Mouse (Mus musculus): ENCODE measurements around the gene Cnep1r1. TPM values are rescaled to one million over a fixed set of nuclear protein-coding genes. Genes with fewer than 3 reads are reported as not detected.
A peak's percentile ranks its signal among the peaks of the same experiment; 100 is the strongest.

The Cnep1r1 gene
- 10 to 100 TPM; 16.3 to 64.2 (median 41.8) TPM for total RNA-seq (2018; cell fraction: chromatin; rRNA removed)
- 10 to 100 TPM; 28.4 to 38.7 (median 34.9) TPM for total RNA-seq (2018; cell fraction: cytosol; rRNA removed)
- total RNA-seq (2018; cell fraction: nucleus; rRNA removed) = 10 to 100 TPM; 18.3 to 71.2 (median 47.5) TPM
- polyA plus RNA-seq (2018) = 35.1 to 43.4 TPM (median 37.8 TPM) in 3 replicates

GRCm38 (mm10) chr8:88118456-88119036, at the start of gene Cnep1r1:
TSS of gene Cnep1r1 (plus strand) at chr8:88118769.
- WGBS (ENCODE audit: missing documents) = under 1% methylated on average over 49 of the region's 49 CpGs
- peak within 1 kb of the TSS; percentile 92 for H3K4me3 ChIP-seq (ENCODE audit: inconsistent target)
- peaks cover 11% of the 10 kb centered on the region for H3K36me3 ChIP-seq (ENCODE audit: inconsistent target)
- H3K27ac ChIP-seq = peak within 1 kb of the TSS; percentile 24; the same call in 1 of the 2 replicates
- peaks cover 47% of the 10 kb centered on the region for H3K79me2 ChIP-seq (ENCODE audit: inconsistent target)

DNA sequence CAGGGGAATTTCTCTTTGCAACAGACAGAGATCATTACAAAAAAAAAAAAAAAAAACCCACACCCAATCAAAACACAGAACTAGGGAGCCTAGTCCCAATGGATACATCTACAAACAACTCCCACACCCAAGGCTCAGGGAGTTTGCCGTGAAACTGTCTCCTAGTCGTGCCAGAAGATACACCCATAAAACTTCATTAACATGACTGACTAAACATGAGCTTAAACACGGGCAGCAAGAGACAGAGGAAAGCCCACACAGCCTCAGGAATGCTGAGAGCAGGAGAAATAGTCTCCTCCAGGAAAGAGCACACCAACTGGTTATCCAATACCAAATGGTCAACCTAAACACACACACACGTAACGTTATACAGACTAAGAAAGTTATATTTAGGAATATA, 36.4 kb upstream of the Cnep1r1 start:
- Histone ChIP-seq H3K27ac (no peak overlapping the region), H3K4me3 (ENCODE audit: inconsistent target) (no peak overlapping the region), H3K79me2 (ENCODE audit: inconsistent target) (no peaks in the 10 kb centered on the region), H3K36me3 (ENCODE audit: inconsistent target) (no peaks in the 10 kb centered on the region)
- WGBS (ENCODE audit: missing documents) = 91% methylated on average over 5 of the region's 5 CpGs

GRCm38 (mm10) chr8:88088006-88088405, 30.6 kb upstream of the Cnep1r1 start:
- Histone ChIP-seq H3K36me3 (ENCODE audit: inconsistent target) (no peaks in the 10 kb centered on the region), H3K79me2 (ENCODE audit: inconsistent target) (no peaks in the 10 kb centered on the region), H3K27ac (no peak overlapping the region), H3K4me3 (ENCODE audit: inconsistent target) (no peak overlapping the region)

DNA sequence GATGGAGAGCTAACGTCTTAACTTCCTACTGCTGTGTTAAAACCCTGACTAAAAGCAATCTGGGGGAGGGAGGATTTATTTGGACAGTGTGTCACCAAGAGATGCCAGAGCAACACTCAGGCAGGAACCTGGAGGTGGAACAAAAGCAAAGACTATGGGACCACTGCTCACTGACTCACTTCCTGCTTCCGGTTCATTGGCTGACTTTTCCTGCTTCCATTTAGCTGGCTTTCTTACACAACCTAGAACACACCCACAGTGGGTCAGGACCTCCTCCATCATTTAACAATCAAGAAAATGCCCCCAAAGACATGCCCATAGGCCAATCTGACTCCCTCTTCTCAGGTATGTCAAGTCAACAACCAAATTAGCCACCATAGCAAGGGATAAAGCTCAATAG, 26.9 kb upstream of the Cnep1r1 start:
- WGBS (ENCODE audit: missing documents) = 76% methylated on average over 2 of the region's 2 CpGs
- no peak overlapping the region for H3K27ac ChIP-seq
- no peaks in the 10 kb centered on the region for H3K79me2 ChIP-seq (ENCODE audit: inconsistent target)
- no peaks in the 10 kb centered on the region for H3K36me3 ChIP-seq (ENCODE audit: inconsistent target)
- no peak overlapping the region for H3K4me3 ChIP-seq (ENCODE audit: inconsistent target)

GRCm38 (mm10) chr8:88093367-88093766, 25.2 kb upstream of the Cnep1r1 start:
- no peaks in the 10 kb centered on the region for H3K79me2 ChIP-seq (ENCODE audit: inconsistent target)
- no peak overlapping the region for H3K4me3 ChIP-seq (ENCODE audit: inconsistent target)
- 97% methylated on average over 4 of the region's 4 CpGs for WGBS (ENCODE audit: missing documents)
- no peaks in the 10 kb centered on the region for H3K36me3 ChIP-seq (ENCODE audit: inconsistent target)
- no peak overlapping the region for H3K27ac ChIP-seq

GRCm38 (mm10) chr8:88098856-88099255, 19.7 kb upstream of the Cnep1r1 start:
- 80% methylated on average over 4 of the region's 4 CpGs for WGBS (ENCODE audit: missing documents)
- Histone ChIP-seq H3K79me2 (ENCODE audit: inconsistent target) (no peaks in the 10 kb centered on the region), H3K4me3 (ENCODE audit: inconsistent target) (no peak overlapping the region)

GRCm38 (mm10) chr8:88099526-88099925, 19.0 kb upstream of the Cnep1r1 start:
- Histone ChIP-seq H3K4me3 (ENCODE audit: inconsistent target) (no peak overlapping the region), H3K79me2 (ENCODE audit: inconsistent target) (no peaks in the 10 kb centered on the region), H3K27ac (no peak overlapping the region), H3K36me3 (ENCODE audit: inconsistent target) (no peaks in the 10 kb centered on the region)
- 0% methylated on average over 1 of the region's 1 CpGs for whole genome bisulfite sequencing (ENCODE audit: missing documents)

More at GRCm38 (mm10) chr8:88098856-88099255, 19.7 kb upstream of the Cnep1r1 start:
- H3K36me3 ChIP-seq (ENCODE audit: inconsistent target) = no peaks in the 10 kb centered on the region
- H3K27ac ChIP-seq = no peak overlapping the region

DNA sequence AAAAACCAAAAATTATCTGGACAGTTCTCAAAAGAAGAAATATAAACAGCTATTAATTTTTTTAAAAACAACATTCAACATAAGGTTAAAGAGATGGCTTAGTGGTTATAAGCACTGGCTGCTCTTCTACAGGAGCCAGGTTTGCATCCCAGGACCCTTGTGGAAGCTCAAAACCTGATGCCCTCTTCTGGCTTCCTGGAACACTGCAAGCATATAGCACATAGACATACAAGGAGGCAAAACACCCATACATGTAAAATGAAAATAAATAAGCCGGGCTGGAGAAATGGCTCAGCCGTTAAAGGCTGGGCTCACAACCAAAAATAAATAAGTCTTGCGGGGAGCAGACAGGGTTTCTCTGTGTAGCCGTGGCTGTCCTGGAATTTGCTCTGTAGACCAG, 9.3 kb upstream of the Cnep1r1 start:
- H3K27ac ChIP-seq = no peak overlapping the region
- H3K36me3 ChIP-seq (ENCODE audit: inconsistent target) = no peaks in the 10 kb centered on the region
- no peaks in the 10 kb centered on the region for H3K79me2 ChIP-seq (ENCODE audit: inconsistent target)
- no peak overlapping the region for H3K4me3 ChIP-seq (ENCODE audit: inconsistent target)
- WGBS (ENCODE audit: missing documents) = 95% methylated on average over 4 of the region's 4 CpGs

DNA sequence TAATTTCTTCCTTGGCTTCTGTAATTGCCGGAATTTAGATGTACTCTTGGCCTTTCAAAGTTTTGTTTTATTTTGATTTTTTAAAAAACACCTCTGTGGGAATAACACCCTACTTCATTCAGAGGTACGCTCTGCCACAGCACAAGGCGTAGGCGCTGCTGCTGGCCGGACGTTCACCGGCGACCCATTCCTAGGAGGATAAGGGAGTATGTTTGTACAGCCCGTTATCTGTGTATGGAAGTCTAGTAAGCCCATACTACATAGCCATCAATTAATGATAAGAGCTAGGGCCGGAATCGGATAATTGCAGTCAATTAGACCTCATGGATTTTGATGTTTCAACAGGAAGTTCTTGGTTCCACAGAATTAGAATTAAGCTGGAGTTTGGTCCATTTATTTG, 507 bp downstream of the Cnep1r1 start:
- Histone ChIP-seq H3K27ac (peak overlapping the region; percentile 24; the same call in 1 of the 2 replicates), H3K79me2 (ENCODE audit: inconsistent target) (peaks cover 53% of the 10 kb centered on the region), H3K4me3 (ENCODE audit: inconsistent target) (peak overlapping the region; percentile 92), H3K36me3 (ENCODE audit: inconsistent target) (peaks cover 13% of the 10 kb centered on the region)
- 2% methylated on average over 11 of the region's 11 CpGs for WGBS (ENCODE audit: missing documents)

- Histone ChIP-seq H3K4me3 (ENCODE audit: inconsistent target) (no peak overlapping the region), H3K27ac (no peak overlapping the region), H3K79me2 (ENCODE audit: inconsistent target) (peaks cover 45% of the 10 kb centered on the region), H3K36me3 (ENCODE audit: inconsistent target) (peaks cover 24% of the 10 kb centered on the region)
- WGBS (ENCODE audit: missing documents) = 96% methylated on average over 2 of the region's 2 CpGs
Measured at GRCm38 (mm10) chr8:88124850-88125249, 6.3 kb downstream of the Cnep1r1 start.

DNA sequence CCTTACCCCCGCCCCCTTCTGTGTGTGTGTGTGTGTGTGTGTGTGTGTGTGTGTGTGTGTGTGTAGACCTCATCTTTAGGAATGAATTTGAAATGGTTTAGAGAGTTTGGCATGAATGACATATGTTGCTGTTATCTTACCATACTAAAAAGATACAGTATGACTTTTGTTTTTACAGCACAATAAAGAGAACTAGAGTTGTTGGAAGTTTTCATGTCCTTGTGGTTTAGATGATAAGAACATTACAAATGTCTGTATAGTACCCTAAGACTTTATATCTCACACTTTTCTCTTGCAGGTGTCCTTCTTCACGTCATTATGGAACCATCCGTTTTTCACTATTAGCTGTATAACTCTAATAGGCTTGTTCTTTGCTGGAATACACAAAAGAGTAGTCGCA, 10.8 kb downstream of the Cnep1r1 start:
- Histone ChIP-seq H3K79me2 (ENCODE audit: inconsistent target) (no peaks in the 10 kb centered on the region; the same call in 1 of the 2 replicates), H3K4me3 (ENCODE audit: inconsistent target) (no peak overlapping the region), H3K36me3 (ENCODE audit: inconsistent target) (peaks cover 54% of the 10 kb centered on the region), H3K27ac (no peak overlapping the region)
- 98% methylated on average over 3 of the region's 4 CpGs for WGBS (ENCODE audit: missing documents)

DNA sequence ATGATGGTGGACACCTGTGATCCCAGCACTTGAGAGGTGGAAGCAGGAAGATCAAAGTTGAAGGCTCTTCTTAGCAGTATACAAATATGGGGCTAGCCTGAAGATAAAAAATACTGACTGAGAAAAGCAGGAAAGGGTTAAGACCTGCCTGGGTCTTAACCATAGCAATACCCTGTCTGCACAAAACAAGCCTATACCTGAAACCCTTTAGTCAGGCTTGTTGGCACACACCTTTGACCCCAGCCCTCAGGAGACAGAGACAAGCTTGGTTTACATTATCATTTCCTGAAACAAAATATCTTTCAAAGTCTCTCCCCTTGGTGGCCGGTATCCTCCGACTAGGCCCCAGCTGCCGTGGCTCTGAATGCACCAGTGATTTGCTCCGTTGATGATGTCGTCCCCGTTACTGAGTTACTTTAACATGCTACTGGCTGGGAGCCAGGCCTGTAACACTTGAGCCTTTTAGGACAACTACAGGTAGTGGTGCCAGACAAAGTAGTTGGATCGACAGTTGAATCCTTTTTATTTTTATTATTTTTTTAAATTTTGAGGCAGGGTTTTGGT, 12.3 kb downstream of the Cnep1r1 start:
- H3K36me3 ChIP-seq (ENCODE audit: inconsistent target) = peaks cover 54% of the 10 kb centered on the region
- no peak overlapping the region for H3K4me3 ChIP-seq (ENCODE audit: inconsistent target)
- no peak overlapping the region for H3K27ac ChIP-seq
- 96% methylated on average over 7 of the region's 7 CpGs for WGBS (ENCODE audit: missing documents)
- H3K79me2 ChIP-seq (ENCODE audit: inconsistent target) = no peaks in the 10 kb centered on the region; the same call in 1 of the 2 replicates

GRCm38 (mm10) chr8:88137748-88138484, 19.3 kb downstream of the Cnep1r1 start, which contains the start of gene Heatr3:
TSS of gene Heatr3 (plus strand) at chr8:88137855.
- Histone ChIP-seq H3K27ac (no peak within 1 kb of the TSS), H3K36me3 (ENCODE audit: inconsistent target) (peaks cover 13% of the 10 kb centered on the region; the same call in 1 of the 2 replicates)

GRCm38 (mm10) chr8:88139256-88139655, 20.7 kb downstream of the Cnep1r1 start:
- peaks cover 23% of the 10 kb centered on the region for H3K79me2 ChIP-seq (ENCODE audit: inconsistent target)
- H3K36me3 ChIP-seq (ENCODE audit: inconsistent target) = peaks cover under 1% of the 10 kb centered on the region; the same call in 1 of the 2 replicates
- no peak overlapping the region; the same call in 1 of the 2 replicates for H3K4me3 ChIP-seq (ENCODE audit: inconsistent target)
- 67% methylated on average over 3 of the region's 3 CpGs for WGBS (ENCODE audit: missing documents)
- no peak overlapping the region for H3K27ac ChIP-seq

More at GRCm38 (mm10) chr8:88137748-88138484, 19.3 kb downstream of the Cnep1r1 start, which contains the start of gene Heatr3:
- under 1% methylated on average over 76 of the region's 79 CpGs for WGBS (ENCODE audit: missing documents)
- Histone ChIP-seq H3K4me3 (ENCODE audit: inconsistent target) (peak within 1 kb of the TSS; percentile 49), H3K79me2 (ENCODE audit: inconsistent target) (peaks cover 23% of the 10 kb centered on the region)
